Mouse (Mus musculus) testis, adult 2 months (tissue): ENCODE measurements around the gene Lrrc45.

Experiments
- CTCF ChIP-seq: fragments of 200-500 bp; IDR thresholded peaks from 2 replicates; pipeline ENCODE4 v1.5.1; 2012; ENCODE audit warnings: low read depth, mild to moderate bottlenecking, inconsistent platforms, low read length, moderate library complexity; ENCODE audit not compliant: control insufficient read depth, insufficient read depth, insufficient replicate concordance
- POLR2A ChIP-seq: fragments of 200-500 bp; IDR thresholded peaks from 2 replicates; pipeline ENCODE4 v1.6.1; 2012; ENCODE audit warnings: low read depth, mild to moderate bottlenecking, inconsistent platforms, low read length, moderate library complexity; ENCODE audit not compliant: control insufficient read depth

DNA sequence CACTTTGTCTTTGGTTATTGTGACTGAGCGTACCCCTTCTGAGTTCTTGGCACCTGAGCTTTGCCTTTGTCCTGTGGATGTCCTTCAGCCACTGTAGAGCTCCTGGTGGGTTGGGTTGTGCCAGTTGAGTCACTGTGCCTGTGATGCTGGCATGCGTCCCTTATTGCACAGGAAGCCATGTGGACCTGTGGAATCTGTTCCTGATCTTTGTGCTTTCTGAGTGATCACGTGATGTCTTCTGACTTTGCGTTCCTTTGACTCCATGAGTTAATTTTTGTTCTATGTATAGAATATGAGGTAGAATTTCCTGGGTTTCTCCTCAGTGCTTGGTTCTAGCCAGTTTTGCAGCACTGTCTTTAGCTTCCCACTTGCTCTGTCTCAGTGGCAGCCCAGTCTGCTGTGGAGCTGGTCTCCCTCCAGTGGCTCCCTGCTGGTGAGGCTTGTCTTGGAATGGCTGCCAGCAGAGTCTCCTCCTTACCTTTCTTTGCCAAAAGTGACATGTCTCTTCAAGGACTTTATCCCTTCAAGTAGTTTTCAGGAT, 21.2 kb upstream of the Lrrc45 start:
- no peak for TF ChIP-seq POLR2A
- TF ChIP-seq CTCF = no peak
